Mouse (Mus musculus) hindbrain, embryonic 11.5 days (tissue): ENCODE data around the gene Nptx1. TPM values are rescaled to one million over a fixed set of nuclear protein-coding genes. Genes with fewer than 3 reads are reported as not detected.

Experiments used
- ATAC-seq: fragments of 200-750 bp; cut with Nextera tagmentation; 2 replicates; pipeline ENCODE4 v1.8.0; 2017; ENCODE audit warnings: mild to moderate bottlenecking, moderate TSS enrichment, moderate library complexity; ENCODE audit not compliant: low FRiP score
- DNase-seq: peaks from one replicate; pipeline ENCODE4 v3.0.0-alpha.2; 2015; ENCODE audit warnings: low spot score
- H3K27ac ChIP-seq: fragments of 300-500 bp; sonication (generic); 2 replicates; pipeline ENCODE4 v1.5.1; 2014; ENCODE audit warnings: mild to moderate bottlenecking, low read depth, low read length
- H3K27me3 ChIP-seq: fragments of 300-500 bp; sonication (generic); 2 replicates; pipeline ENCODE4 v1.6.1; 2014; ENCODE audit warnings: mild to moderate bottlenecking, low read length, moderate library complexity, mixed read lengths; ENCODE audit not compliant: control insufficient read depth, insufficient read depth
- H3K36me3 ChIP-seq: fragments of 300-500 bp; sonication (generic); 2 replicates; pipeline ENCODE4 v1.6.1; 2014; ENCODE audit warnings: mild to moderate bottlenecking, low read length, moderate library complexity, mixed read lengths; ENCODE audit not compliant: control insufficient read depth, insufficient read depth
- H3K4me1 ChIP-seq: fragments of 300-500 bp; sonication (generic); replicated peaks from 2 replicates; pipeline ENCODE4 v1.6.1; 2014; ENCODE audit warnings: low read length, mixed read lengths; ENCODE audit not compliant: control insufficient read depth, insufficient read depth
- H3K4me2 ChIP-seq: fragments of 300-500 bp; sonication (generic); replicated peaks from 2 replicates; pipeline ENCODE4 v1.6.1; 2014; ENCODE audit warnings: mild to moderate bottlenecking, low read depth, low read length
- H3K4me3 ChIP-seq: fragments of 300-500 bp; sonication (generic); 2 replicates; pipeline ENCODE4 v1.5.1; 2014; ENCODE audit warnings: low read depth, low read length
- H3K9ac ChIP-seq: fragments of 300-500 bp; sonication (generic); 2 replicates; pipeline ENCODE4 v1.6.1; 2014; ENCODE audit warnings: low read depth, low read length
- H3K9me3 ChIP-seq: fragments of 300-500 bp; sonication (generic); 2 replicates; pipeline ENCODE4 v1.6.1; 2016; ENCODE audit warnings: low read length; ENCODE audit not compliant: control insufficient read depth
- WGBS: fragments of 180-500 bp; shearing (Covaris S2); extraction: QIAGEN DNeasy Blood & Tissue Kit; methylation state at CpG from one replicate; pipeline ENCODE4 v1.1.7; 2014; 5-methylcytosine and 5-hydroxymethylcytosine counted together
- polyA plus RNA-seq: library from polyadenylated mRNA; unstranded; fragments of >200 nt; fragmentation: Nextera tagmentation; extraction: Ambion mirVana; gene quantifications from 2 replicates; pipeline ENCODE4 v1.2.1, GENCODE M21; 2014

Gene Nptx1
- polyA plus RNA-seq, 1 experiment from 2014 or later, result 8.7 TPM

- Histone ChIP-seq H3K27me3 (peaks cover 5% of the 10 kb centered on the region; the same call in 1 of the 2 replicates), H3K4me3 (no peak overlapping the region), H3K27ac (no peak overlapping the region), H3K4me1 (peaks cover 8% of the 10 kb centered on the region; the same call in 1 of the 2 replicates), H3K4me2 (no peak overlapping the region), H3K36me3 (no peaks in the 10 kb centered on the region), H3K9ac (no peak overlapping the region), H3K9me3 (no peaks in the 10 kb centered on the region)
- DNase-seq (no peak), ATAC-seq (no peak)
- WGBS, result 60% methylated on average over 5 of the region's 5 CpGs
These were observed 18.6 kb upstream of the Nptx1 start for GRCm38 (mm10) chr11:119566188-119566587.

DNA sequence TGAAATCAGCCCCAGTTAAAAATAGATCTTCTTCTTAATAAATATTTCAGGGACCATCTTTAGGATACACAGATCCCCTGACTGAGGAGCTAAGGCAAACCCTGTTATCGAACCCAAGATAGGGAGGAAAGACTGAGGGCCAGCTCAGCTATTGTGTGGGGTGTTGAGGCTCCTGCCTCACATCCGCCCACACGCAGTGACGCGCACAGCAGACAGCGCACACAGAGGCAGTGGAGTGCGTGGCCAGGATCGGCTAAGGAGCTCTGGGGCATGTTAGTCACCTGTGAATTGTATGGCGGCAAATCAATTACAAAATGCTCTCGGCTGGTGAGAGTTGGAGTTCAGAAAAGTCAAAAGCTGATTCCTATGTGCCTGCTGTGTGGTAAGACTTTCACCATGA is 18.1 kb upstream of the Nptx1 start:
- ATAC-seq (no peak), DNase-seq (no peak)
- Histone ChIP-seq H3K27ac (no peak overlapping the region), H3K9me3 (no peaks in the 10 kb centered on the region), H3K9ac (no peak overlapping the region), H3K4me1 (peaks cover 8% of the 10 kb centered on the region; the same call in 1 of the 2 replicates), H3K4me2 (no peak overlapping the region), H3K4me3 (no peak overlapping the region), H3K27me3 (peaks cover 5% of the 10 kb centered on the region; the same call in 1 of the 2 replicates), H3K36me3 (no peaks in the 10 kb centered on the region)
- 36% methylated on average over 10 of the region's 10 CpGs for WGBS

DNA sequence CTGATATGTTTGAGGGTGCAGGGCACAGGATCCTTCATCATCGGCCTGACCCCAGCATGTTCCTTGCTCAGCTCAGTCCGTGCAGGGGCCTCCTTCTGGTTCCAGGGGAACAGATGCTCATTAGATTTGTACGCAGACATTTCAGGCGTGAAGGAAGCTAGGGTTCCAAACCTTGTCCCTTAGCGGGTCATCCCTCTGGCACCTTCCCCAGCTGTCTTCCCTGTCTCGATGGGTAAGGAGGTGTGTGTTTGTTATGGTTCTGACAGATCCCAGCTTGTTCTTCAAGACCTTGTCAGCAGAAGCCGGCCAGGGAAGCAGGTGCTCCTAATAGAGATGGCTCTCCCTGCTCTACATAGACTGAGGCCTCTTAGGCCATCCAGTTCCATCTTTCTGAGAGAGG is 17.5 kb upstream of the Nptx1 start:
- peaks cover 8% of the 10 kb centered on the region for H3K4me1 ChIP-seq
- H3K4me3 ChIP-seq, result no peak overlapping the region
- ATAC-seq (no peak), DNase-seq (no peak)
- no peaks in the 10 kb centered on the region for H3K9me3 ChIP-seq
- no peak overlapping the region for H3K27ac ChIP-seq
- H3K36me3 ChIP-seq, result no peaks in the 10 kb centered on the region
- 60% methylated on average over 7 of the region's 7 CpGs for WGBS
- no peak overlapping the region for H3K4me2 ChIP-seq
- peaks cover 5% of the 10 kb centered on the region; the same call in 1 of the 2 replicates for H3K27me3 ChIP-seq
- H3K9ac ChIP-seq, result no peak overlapping the region

DNA sequence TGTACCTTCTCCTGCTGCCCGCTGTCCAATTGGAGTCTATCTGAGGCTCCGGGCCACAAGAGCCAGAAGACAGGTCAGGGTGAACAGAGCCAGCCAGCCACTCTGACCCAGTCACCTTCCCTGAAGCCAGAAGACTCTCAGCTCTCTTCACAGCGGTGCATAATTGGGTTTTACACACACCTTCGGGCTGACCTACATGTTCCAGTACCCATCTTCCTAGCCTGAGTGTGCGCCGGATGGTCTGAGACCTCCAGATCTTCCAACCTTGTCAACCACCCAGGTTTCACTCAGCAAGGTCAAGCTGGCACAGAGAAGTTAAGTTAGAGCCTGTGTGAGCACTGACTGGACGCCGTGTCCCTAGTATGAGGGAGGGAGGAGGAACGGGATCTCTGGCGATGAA is 16.8 kb upstream of the Nptx1 start:
- H3K4me3 ChIP-seq, result no peak overlapping the region
- WGBS, result 89% methylated on average over 10 of the region's 10 CpGs

GRCm38 (mm10) chr11:119563166-119563565 is 15.6 kb upstream of the Nptx1 start:
- peaks cover 15% of the 10 kb centered on the region for H3K4me1 ChIP-seq
- 80% methylated on average over 9 of the region's 9 CpGs for WGBS
- H3K27me3 ChIP-seq, result 0 out of 2 replicates have a peak, but pooled peaks cover 7% of the 10 kb centered on the region
- ATAC-seq (no peak), DNase-seq (no peak)
- no peak overlapping the region for H3K27ac ChIP-seq
- no peak overlapping the region for H3K9ac ChIP-seq
- H3K9me3 ChIP-seq, result no peaks in the 10 kb centered on the region
- no peak overlapping the region for H3K4me2 ChIP-seq
- H3K4me3 ChIP-seq, result no peak overlapping the region
- no peaks in the 10 kb centered on the region for H3K36me3 ChIP-seq

More for the DNA sequence above, 16.8 kb upstream of the Nptx1 start:
- no peak for DNase-seq
- H3K27me3 ChIP-seq, result 0 out of 2 replicates have a peak, but pooled peaks cover 7% of the 10 kb centered on the region
- ATAC-seq, result no peak
- no peak overlapping the region for H3K9ac ChIP-seq
- H3K9me3 ChIP-seq, result no peaks in the 10 kb centered on the region
- no peak overlapping the region for H3K27ac ChIP-seq
- no peak overlapping the region for H3K4me2 ChIP-seq
- peaks cover 10% of the 10 kb centered on the region for H3K4me1 ChIP-seq
- H3K36me3 ChIP-seq, result no peaks in the 10 kb centered on the region

- 0 out of 2 replicates have a peak, but pooled peaks cover 7% of the 10 kb centered on the region for H3K27me3 ChIP-seq
- no peak overlapping the region for H3K27ac ChIP-seq
- DNase-seq (no peak), ATAC-seq (no peak)
- H3K4me2 ChIP-seq, result no peak overlapping the region
- no peaks in the 10 kb centered on the region for H3K9me3 ChIP-seq
- H3K36me3 ChIP-seq, result no peaks in the 10 kb centered on the region
- no peak overlapping the region for H3K4me3 ChIP-seq
- 34% methylated on average over 6 of the region's 6 CpGs for WGBS
- peaks cover 22% of the 10 kb centered on the region for H3K4me1 ChIP-seq
- H3K9ac ChIP-seq, result no peak overlapping the region
These were observed 14.7 kb upstream of the Nptx1 start for GRCm38 (mm10) chr11:119562286-119562685.

GRCm38 (mm10) chr11:119558870-119559610 is 11.5 kb upstream of the Nptx1 start:
- Histone ChIP-seq H3K4me1 (peaks cover 18% of the 10 kb centered on the region), H3K27ac (peak overlapping the region; percentile 93), H3K9ac (peak overlapping the region; percentile 37; the same call in 1 of the 2 replicates), H3K4me3 (no peak overlapping the region), H3K27me3 (0 out of 2 replicates have a peak, but pooled peaks cover 2% of the 10 kb centered on the region), H3K9me3 (no peaks in the 10 kb centered on the region), H3K36me3 (no peaks in the 10 kb centered on the region), H3K4me2 (peak overlapping the region; percentile 28)
- ATAC-seq (peak; percentile 91), DNase-seq (peak; percentile 80)
- WGBS, result 1% methylated on average over 6 of the region's 9 CpGs

- H3K27me3 ChIP-seq, result 0 out of 2 replicates have a peak, but pooled peaks cover 2% of the 10 kb centered on the region
- peak overlapping the region; percentile 11; the same call in 1 of the 2 replicates for H3K9ac ChIP-seq
- DNase-seq (peak; percentile 57), ATAC-seq (peak; percentile 67)
- peak overlapping the region; percentile 1 for H3K4me2 ChIP-seq
- peaks cover 17% of the 10 kb centered on the region for H3K4me1 ChIP-seq
- no peaks in the 10 kb centered on the region for H3K9me3 ChIP-seq
- H3K36me3 ChIP-seq, result no peaks in the 10 kb centered on the region
- H3K4me3 ChIP-seq, result no peak overlapping the region
- WGBS, result 24% methylated on average over 16 of the region's 17 CpGs
- H3K27ac ChIP-seq, result peak overlapping the region; percentile 93
These were observed 10.7 kb upstream of the Nptx1 start for GRCm38 (mm10) chr11:119557940-119558869.
